Mouse (Mus musculus): ENCODE measurements at regions not wholly inside any gene's neighbourhood (a gene's known extent, or its start where the extent isn't known, plus 50 kb on each side); places are given as distances from the start of the nearest gene placed in this dataset.

- Histone ChIP-seq H3K27me3 (ENCODE audit: control insufficient read depth, insufficient read depth, low read length) (no peaks in the 10 kb centered on the region), H3K27ac (ENCODE audit: low read depth, low read length) (no peak overlapping the region), H3K9me3 (ENCODE audit: control insufficient read depth, low read length) (no peaks in the 10 kb centered on the region), H3K4me3 (ENCODE audit: low read depth, low read length) (no peak overlapping the region), H3K36me3 (ENCODE audit: control insufficient read depth, insufficient read depth, low read length) (no peaks in the 10 kb centered on the region), H3K4me2 (ENCODE audit: low read depth) (no peak overlapping the region), H3K9ac (ENCODE audit: low read length) (no peak overlapping the region), H3K4me1 (ENCODE audit: control insufficient read depth, insufficient read depth, low read length) (no peaks in the 10 kb centered on the region)
- no peak for ATAC-seq (ENCODE audit: insufficient read depth, low FRiP score, low TSS enrichment)
- 75% methylated on average over 7 of the region's 7 CpGs for WGBS
- DNase-seq (ENCODE audit: low spot score): no peak
Measured at GRCm38 (mm10) chr6:93573679-93574635, 630.7 kb upstream of the Adamts9 start.

DNA sequence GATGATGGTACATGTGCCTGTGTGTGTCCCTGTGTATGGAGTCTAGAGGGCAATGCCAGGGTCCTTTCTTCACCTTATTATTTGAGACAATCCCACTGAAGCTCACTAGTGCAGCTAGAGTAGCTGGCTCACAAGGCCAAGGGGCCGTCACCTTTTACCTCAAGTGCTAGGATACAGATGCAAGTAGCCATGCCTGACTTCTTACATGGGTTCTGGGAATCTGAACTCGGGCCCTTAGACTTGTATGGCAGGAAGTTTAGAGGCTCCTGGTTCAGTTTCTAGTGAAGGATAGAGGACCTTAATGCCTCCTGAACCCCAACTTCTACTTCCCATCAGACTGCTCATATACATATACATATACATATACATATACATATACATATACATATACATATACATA is 626.6 kb upstream of the Adamts9 start:
- Histone ChIP-seq H3K27ac (ENCODE audit: low read depth, low read length) (no peak overlapping the region), H3K9ac (ENCODE audit: low read length) (no peak overlapping the region), H3K9me3 (ENCODE audit: control insufficient read depth, low read length) (no peaks in the 10 kb centered on the region), H3K36me3 (ENCODE audit: control insufficient read depth, insufficient read depth, low read length) (no peaks in the 10 kb centered on the region), H3K4me3 (ENCODE audit: low read depth, low read length) (no peak overlapping the region), H3K4me1 (ENCODE audit: control insufficient read depth, insufficient read depth, low read length) (no peaks in the 10 kb centered on the region), H3K27me3 (ENCODE audit: control insufficient read depth, insufficient read depth, low read length) (no peaks in the 10 kb centered on the region), H3K4me2 (ENCODE audit: low read depth) (no peak overlapping the region)
- ATAC-seq (ENCODE audit: insufficient read depth, low FRiP score, low TSS enrichment) (no peak), DNase-seq (ENCODE audit: low spot score) (no peak)
- 93% methylated on average over 2 of the region's 2 CpGs for WGBS

GRCm38 (mm10) chr6:93569211-93569610 is 625.9 kb upstream of the Adamts9 start:
- Histone ChIP-seq H3K36me3 (ENCODE audit: control insufficient read depth, insufficient read depth, low read length) (no peaks in the 10 kb centered on the region), H3K4me1 (ENCODE audit: control insufficient read depth, insufficient read depth, low read length) (no peaks in the 10 kb centered on the region), H3K27ac (ENCODE audit: low read depth, low read length) (no peak overlapping the region), H3K9me3 (ENCODE audit: control insufficient read depth, low read length) (no peaks in the 10 kb centered on the region), H3K4me3 (ENCODE audit: low read depth, low read length) (no peak overlapping the region), H3K4me2 (ENCODE audit: low read depth) (no peak overlapping the region), H3K27me3 (ENCODE audit: control insufficient read depth, insufficient read depth, low read length) (no peaks in the 10 kb centered on the region), H3K9ac (ENCODE audit: low read length) (no peak overlapping the region)
- WGBS: 89% methylated on average over 6 of the region's 6 CpGs
- ATAC-seq (ENCODE audit: insufficient read depth, low FRiP score, low TSS enrichment) (no peak), DNase-seq (ENCODE audit: low spot score) (no peak)

GRCm38 (mm10) chr6:93566661-93567060 is 623.4 kb upstream of the Adamts9 start:
- Histone ChIP-seq H3K36me3 (ENCODE audit: control insufficient read depth, insufficient read depth, low read length) (no peaks in the 10 kb centered on the region), H3K4me3 (ENCODE audit: low read depth, low read length) (no peak overlapping the region), H3K9ac (ENCODE audit: low read length) (no peak overlapping the region), H3K27me3 (ENCODE audit: control insufficient read depth, insufficient read depth, low read length) (no peaks in the 10 kb centered on the region), H3K27ac (ENCODE audit: low read depth, low read length) (no peak overlapping the region), H3K4me2 (ENCODE audit: low read depth) (no peak overlapping the region), H3K9me3 (ENCODE audit: control insufficient read depth, low read length) (no peaks in the 10 kb centered on the region), H3K4me1 (ENCODE audit: control insufficient read depth, insufficient read depth, low read length) (no peaks in the 10 kb centered on the region)
- no peak for ATAC-seq (ENCODE audit: insufficient read depth, low FRiP score, low TSS enrichment)
- 49% methylated on average over 2 of the region's 2 CpGs for WGBS
- DNase-seq (ENCODE audit: low spot score): no peak

- DNase-seq (ENCODE audit: low spot score) (no peak), ATAC-seq (ENCODE audit: insufficient read depth, low FRiP score, low TSS enrichment) (no peak)
- Histone ChIP-seq H3K36me3 (ENCODE audit: control insufficient read depth, insufficient read depth, low read length) (no peaks in the 10 kb centered on the region), H3K4me3 (ENCODE audit: low read depth, low read length) (no peak overlapping the region), H3K9me3 (ENCODE audit: control insufficient read depth, low read length) (no peaks in the 10 kb centered on the region), H3K4me1 (ENCODE audit: control insufficient read depth, insufficient read depth, low read length) (no peaks in the 10 kb centered on the region), H3K27ac (ENCODE audit: low read depth, low read length) (no peak overlapping the region), H3K4me2 (ENCODE audit: low read depth) (no peak overlapping the region), H3K9ac (ENCODE audit: low read length) (no peak overlapping the region), H3K27me3 (ENCODE audit: control insufficient read depth, insufficient read depth, low read length) (no peaks in the 10 kb centered on the region)
- 93% methylated on average over 2 of the region's 2 CpGs for WGBS
Measured at GRCm38 (mm10) chr6:93548311-93548710, 605.0 kb upstream of the Adamts9 start.

- Histone ChIP-seq H3K27me3 (ENCODE audit: control insufficient read depth, insufficient read depth, low read length) (no peaks in the 10 kb centered on the region), H3K36me3 (ENCODE audit: control insufficient read depth, insufficient read depth, low read length) (no peaks in the 10 kb centered on the region), H3K9me3 (ENCODE audit: control insufficient read depth, low read length) (no peaks in the 10 kb centered on the region), H3K27ac (ENCODE audit: low read depth, low read length) (no peak overlapping the region), H3K4me3 (ENCODE audit: low read depth, low read length) (no peak overlapping the region), H3K9ac (ENCODE audit: low read length) (no peak overlapping the region), H3K4me1 (ENCODE audit: control insufficient read depth, insufficient read depth, low read length) (no peaks in the 10 kb centered on the region), H3K4me2 (ENCODE audit: low read depth) (no peak overlapping the region)
- DNase-seq (ENCODE audit: low spot score) (no peak), ATAC-seq (ENCODE audit: insufficient read depth, low FRiP score, low TSS enrichment) (no peak)
- WGBS: 41% methylated on average over 1 of the region's 1 CpGs
Measured at GRCm38 (mm10) chr6:93544246-93544645, 601.0 kb upstream of the Adamts9 start.

GRCm38 (mm10) chr6:93543354-93544129 is 600.2 kb upstream of the Adamts9 start:
- no peaks in the 10 kb centered on the region for H3K36me3 ChIP-seq (ENCODE audit: control insufficient read depth, insufficient read depth, low read length)
- no peak overlapping the region for H3K9ac ChIP-seq (ENCODE audit: low read length)
- no peak overlapping the region for H3K4me3 ChIP-seq (ENCODE audit: low read depth, low read length)
- H3K4me2 ChIP-seq (ENCODE audit: low read depth): no peak overlapping the region
- ATAC-seq (ENCODE audit: insufficient read depth, low FRiP score, low TSS enrichment) (no peak), DNase-seq (ENCODE audit: low spot score) (no peak)
- 62% methylated on average over 15 of the region's 15 CpGs for WGBS
- H3K27ac ChIP-seq (ENCODE audit: low read depth, low read length): no peak overlapping the region
- no peaks in the 10 kb centered on the region for H3K27me3 ChIP-seq (ENCODE audit: control insufficient read depth, insufficient read depth, low read length)
- no peaks in the 10 kb centered on the region for H3K4me1 ChIP-seq (ENCODE audit: control insufficient read depth, insufficient read depth, low read length)
- no peaks in the 10 kb centered on the region for H3K9me3 ChIP-seq (ENCODE audit: control insufficient read depth, low read length)

- H3K4me1 ChIP-seq (ENCODE audit: control insufficient read depth, insufficient read depth, low read length): no peaks in the 10 kb centered on the region
- H3K27ac ChIP-seq (ENCODE audit: low read depth, low read length): no peak overlapping the region
- DNase-seq (ENCODE audit: low spot score) (no peak), ATAC-seq (ENCODE audit: insufficient read depth, low FRiP score, low TSS enrichment) (no peak)
- no peaks in the 10 kb centered on the region for H3K36me3 ChIP-seq (ENCODE audit: control insufficient read depth, insufficient read depth, low read length)
- no peaks in the 10 kb centered on the region for H3K27me3 ChIP-seq (ENCODE audit: control insufficient read depth, insufficient read depth, low read length)
- no peak overlapping the region for H3K4me3 ChIP-seq (ENCODE audit: low read depth, low read length)
- H3K9me3 ChIP-seq (ENCODE audit: control insufficient read depth, low read length): no peaks in the 10 kb centered on the region
- 86% methylated on average over 1 of the region's 1 CpGs for WGBS
- H3K4me2 ChIP-seq (ENCODE audit: low read depth): no peak overlapping the region
- H3K9ac ChIP-seq (ENCODE audit: low read length): no peak overlapping the region
Measured at GRCm38 (mm10) chr6:93539583-93539982, 596.3 kb upstream of the Adamts9 start.
